Mouse (Mus musculus) megakaryocyte-erythroid progenitor cell, adult 5-6 weeks (primary cell): Measurements from ENCODE around the gene Rftn1. TPM values are rescaled to one million over a fixed set of nuclear protein-coding genes. Genes with fewer than 3 reads are reported as not detected.

Source experiments
- ATAC-seq: replicated peaks from 2 replicates; pipeline ENCODE4 v1.8.0; 2016; ENCODE audit warnings: mild to moderate bottlenecking, inconsistent platforms; ENCODE audit not compliant: severe bottlenecking, poor library complexity, low FRiP score, low TSS enrichment
- total RNA-seq, 2 experiments: library from RNA; stranded (forward) in 1 of 2; stranded (reverse) in 1 of 2; fragments of 200-1000, 215-1000 nt in 1 of 2; fragments of >200 nt in 1 of 2; fragmentation: Nextera tagmentation in 1 of 2; gene quantifications; 2 replicates each; pipeline ENCODE4 v1.2.3; 2014 to 2017

The Rftn1 gene
- total RNA-seq, 2 experiments from 2014 or later, result 31.1 to 39.0 TPM

GRCm38 (mm10) chr17:50182542-50182951 is 7.9 kb downstream of the Rftn1 start:
- ATAC-seq, result no peak

GRCm38 (mm10) chr17:50180899-50181570 is 9.4 kb downstream of the Rftn1 start:
- no peak for ATAC-seq

GRCm38 (mm10) chr17:50173776-50174175 is 16.7 kb downstream of the Rftn1 start:
- ATAC-seq, result no peak

GRCm38 (mm10) chr17:50173368-50173767 is 17.1 kb downstream of the Rftn1 start:
- no peak for ATAC-seq

GRCm38 (mm10) chr17:50172795-50173194 is 17.7 kb downstream of the Rftn1 start:
- ATAC-seq, result no peak

GRCm38 (mm10) chr17:50170935-50171545 is 19.4 kb downstream of the Rftn1 start:
- no peak for ATAC-seq

- ATAC-seq, result no peak
Measured at GRCm38 (mm10) chr17:50169946-50170427, 20.5 kb downstream of the Rftn1 start.

GRCm38 (mm10) chr17:50160904-50161805 is 29.3 kb downstream of the Rftn1 start:
- no peak for ATAC-seq

- ATAC-seq, result no peak
Measured at GRCm38 (mm10) chr17:50160357-50160756, 30.1 kb downstream of the Rftn1 start.

GRCm38 (mm10) chr17:50159816-50160215 is 30.7 kb downstream of the Rftn1 start:
- no peak for ATAC-seq

GRCm38 (mm10) chr17:50158565-50158964 is 31.9 kb downstream of the Rftn1 start:
- ATAC-seq, result peak; percentile 91

- ATAC-seq, result no peak
Measured at GRCm38 (mm10) chr17:50157190-50158150, 33.0 kb downstream of the Rftn1 start.

GRCm38 (mm10) chr17:50152085-50152484 is 38.4 kb downstream of the Rftn1 start:
- no peak for ATAC-seq

- ATAC-seq, result no peak
Measured at GRCm38 (mm10) chr17:50151208-50151723, 39.2 kb downstream of the Rftn1 start.

GRCm38 (mm10) chr17:50150416-50151207 is 39.9 kb downstream of the Rftn1 start:
- ATAC-seq, result no peak

- no peak for ATAC-seq
Measured at GRCm38 (mm10) chr17:50149690-50150210, 40.7 kb downstream of the Rftn1 start.

GRCm38 (mm10) chr17:50147831-50148587 is 42.5 kb downstream of the Rftn1 start:
- ATAC-seq, result no peak
